Mouse (Mus musculus) myocyte (in vitro differentiated cells): ENCODE data around the gene Sec22a.

Source experiments
- MAX ChIP-seq: IDR thresholded peaks from one replicate; pipeline ENCODE4 v1.6.1; 2011; ENCODE audit warnings: low read depth, mild to moderate bottlenecking, control low read depth
- POLR2A ChIP-seq: IDR thresholded peaks from one replicate; pipeline ENCODE4 v1.6.1; 2011; ENCODE audit warnings: low read depth, mild to moderate bottlenecking, control low read depth, moderate library complexity; ENCODE audit not compliant: insufficient read length
- POLR2AphosphoS2 ChIP-seq: IDR thresholded peaks from one replicate; pipeline ENCODE4 v1.6.1; 2011; ENCODE audit warnings: low read depth, control low read depth; ENCODE audit not compliant: insufficient read length
- USF1 ChIP-seq: IDR thresholded peaks from one replicate; pipeline ENCODE4 v1.6.1; 2011; ENCODE audit warnings: low read depth, mild to moderate bottlenecking, control low read depth, moderate library complexity

- TF ChIP-seq POLR2A (no peak), POLR2AphosphoS2 (no peak), USF1 (no peak), MAX (no peak)
These were observed 60.0 kb downstream of the Sec22a start for GRCm38 (mm10) chr16:35303721-35304120.
